Mouse (Mus musculus): ENCODE measurements around the gene Cxcl2. TPM values are rescaled to one million over a fixed set of nuclear protein-coding genes. Genes with fewer than 3 reads are reported as not detected.

Gene Cxcl2
- polyA plus RNA-seq, 1 experiment: 0.82 TPM

DNA sequence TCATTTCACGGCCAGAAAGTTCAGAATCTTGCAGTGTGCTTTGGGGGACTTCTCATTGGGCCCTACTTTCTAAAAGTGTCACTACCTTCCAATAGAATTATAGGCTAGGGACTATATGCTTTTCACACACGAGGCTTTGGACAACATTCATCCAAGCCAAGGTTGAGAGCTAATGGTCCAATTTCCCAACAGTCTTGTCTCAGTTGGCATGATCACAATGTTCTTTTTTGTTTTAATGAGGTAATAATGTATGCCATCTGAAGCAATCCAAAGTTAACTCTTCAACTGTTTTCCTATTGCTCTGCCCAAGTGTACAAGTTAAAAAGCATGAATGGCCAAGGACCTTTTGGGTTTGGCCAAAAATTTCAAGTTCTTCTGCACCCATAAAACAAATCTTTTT lies 15.8 kb downstream of the Cxcl2 start:
- H3K36me3 ChIP-seq (ENCODE audit: control insufficient read depth): no peaks in the 10 kb centered on the region
- no peaks in the 10 kb centered on the region for H3K4me1 ChIP-seq (ENCODE audit: control insufficient read depth)

DNA sequence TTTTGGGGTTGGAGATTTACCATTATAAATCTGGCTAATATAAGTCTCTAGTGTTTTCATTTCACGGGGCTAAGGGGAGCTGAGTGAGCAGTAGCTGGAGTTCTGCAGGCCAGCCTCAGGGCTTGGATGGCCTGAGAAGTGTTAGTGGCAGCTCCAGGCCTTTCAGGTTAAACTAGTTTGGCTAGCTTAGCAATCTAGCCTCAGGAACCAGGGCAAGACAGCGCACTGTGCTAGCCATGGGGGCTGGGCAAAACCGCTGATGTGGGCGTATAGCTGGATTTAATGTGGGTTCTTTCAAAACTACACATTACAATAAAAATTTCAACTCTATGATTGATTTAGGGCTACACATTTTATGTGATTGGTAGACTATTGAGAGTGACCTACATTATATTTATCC lies 19.3 kb downstream of the Cxcl2 start:
- TF ChIP-seq TAL1 (IDR thresholded peaks at IDR 0.05; ENCODE audit: low read length): no peak
- no peak for TF ChIP-seq GATA1 (IDR thresholded peaks at IDR 0.05; ENCODE audit: low read length)
- no peak overlapping the region for H3K4me3 ChIP-seq (replicated peaks)

More for the DNA sequence above, 15.8 kb downstream of the Cxcl2 start:
- no peaks in the 10 kb centered on the region for H3K9me3 ChIP-seq (ENCODE audit: control insufficient read depth, low read length)
- H3K4me3 ChIP-seq (replicated peaks): no peak overlapping the region
- H3K27me3 ChIP-seq (ENCODE audit: control insufficient read depth): no peaks in the 10 kb centered on the region
- no peak for TF ChIP-seq GATA1 (IDR thresholded peaks at IDR 0.05; ENCODE audit: low read length)
- no peak for TF ChIP-seq TAL1 (IDR thresholded peaks at IDR 0.05; ENCODE audit: low read length)

DNA sequence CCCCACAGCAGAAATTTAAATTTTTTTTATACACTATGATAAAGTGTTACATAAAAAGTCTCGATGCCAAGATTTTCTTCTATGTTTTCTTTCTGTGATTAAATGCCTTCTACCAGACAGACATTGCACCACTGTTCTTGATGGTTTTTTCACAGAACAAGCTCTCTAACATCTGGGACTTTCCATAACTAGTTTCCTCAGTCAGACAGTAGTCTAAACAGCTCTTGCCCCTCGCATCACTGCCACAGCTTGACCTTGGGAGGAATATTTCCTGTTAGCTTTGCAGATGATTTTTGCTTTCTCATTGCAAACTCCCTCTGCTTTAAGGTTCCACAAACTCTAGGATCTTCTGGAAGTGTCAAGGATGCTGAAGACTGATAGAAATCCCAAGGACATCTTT lies 26.9 kb downstream of the Cxcl2 start:
- Histone ChIP-seq H3K4me1 (ENCODE audit: control insufficient read depth) (peaks cover 13% of the 10 kb centered on the region), H3K9me3 (ENCODE audit: control insufficient read depth, low read length) (no peaks in the 10 kb centered on the region), H3K27me3 (ENCODE audit: control insufficient read depth) (no peaks in the 10 kb centered on the region; the same call in 1 of the 2 replicates), H3K4me3 (replicated peaks) (peak overlapping the region; percentile 65), H3K36me3 (ENCODE audit: control insufficient read depth) (no peaks in the 10 kb centered on the region)
- no peak for TF ChIP-seq GATA1 (IDR thresholded peaks at IDR 0.05; ENCODE audit: low read length)
- TF ChIP-seq TAL1 (IDR thresholded peaks at IDR 0.05; ENCODE audit: low read length): no peak

More for the DNA sequence above, 19.3 kb downstream of the Cxcl2 start:
- H3K9me3 ChIP-seq (ENCODE audit: control insufficient read depth, low read length): no peaks in the 10 kb centered on the region
- no peaks in the 10 kb centered on the region for H3K27me3 ChIP-seq (ENCODE audit: control insufficient read depth)
- no peaks in the 10 kb centered on the region for H3K36me3 ChIP-seq (ENCODE audit: control insufficient read depth)
- no peaks in the 10 kb centered on the region for H3K4me1 ChIP-seq (ENCODE audit: control insufficient read depth)

DNA sequence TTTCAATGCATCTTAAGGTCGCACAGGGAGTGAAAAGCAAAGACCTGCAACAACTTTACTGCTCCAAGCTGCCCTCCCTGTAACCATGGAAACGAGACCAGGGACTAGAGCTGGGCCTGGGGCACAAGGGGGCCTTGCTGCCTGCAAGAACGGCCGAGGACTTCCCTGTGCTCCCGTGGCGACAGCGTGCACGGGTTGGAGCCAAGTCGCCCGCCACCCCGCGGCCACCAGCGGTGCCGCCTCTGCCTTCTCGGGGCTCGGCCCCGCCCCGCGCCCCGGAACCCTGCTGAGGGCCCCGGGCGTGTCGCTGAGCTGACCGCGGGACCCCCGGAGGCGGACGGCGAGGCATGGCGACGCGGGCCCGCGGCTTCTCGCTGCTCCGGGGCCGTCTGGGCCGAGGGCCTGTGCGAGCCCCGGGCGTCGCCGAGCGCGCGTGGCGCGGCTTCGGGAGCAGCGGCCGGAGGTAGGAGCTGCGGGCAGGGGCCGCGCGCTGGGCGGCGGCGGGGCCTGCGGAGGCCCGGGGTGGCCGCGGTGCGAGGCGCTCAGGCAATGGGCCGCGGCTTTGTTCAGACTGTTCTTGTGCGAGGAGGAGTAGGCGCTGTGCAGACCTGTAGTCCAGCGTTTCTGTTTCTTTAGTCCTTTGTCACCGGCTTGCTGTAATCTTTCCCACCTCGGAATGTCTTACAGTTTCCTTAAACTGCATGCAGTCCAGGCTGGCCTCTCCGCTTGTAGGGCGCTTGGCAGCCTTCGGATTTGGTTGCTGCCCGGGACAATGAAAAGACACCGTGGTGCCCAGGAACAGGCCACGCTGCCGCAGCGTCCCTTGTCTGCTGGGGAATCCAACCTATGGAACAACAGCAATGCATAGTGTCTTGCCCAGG lies 27.5 kb downstream of the Cxcl2 start, which contains the start of gene Mthfd2l:
Mthfd2l (plus strand) TSS at position 147 of the 881 bp plus-strand sequence.
- H3K4me3 ChIP-seq (replicated peaks): peak within 1 kb of the TSS; percentile 65
- peaks cover 13% of the 10 kb centered on the region for H3K4me1 ChIP-seq (ENCODE audit: control insufficient read depth)
- no peaks in the 10 kb centered on the region; the same call in 1 of the 2 replicates for H3K27me3 ChIP-seq (ENCODE audit: control insufficient read depth)
- H3K36me3 ChIP-seq (ENCODE audit: control insufficient read depth): no peaks in the 10 kb centered on the region
- TF ChIP-seq TAL1 (IDR thresholded peaks at IDR 0.05; ENCODE audit: low read length) (no peak), GATA1 (IDR thresholded peaks at IDR 0.05; ENCODE audit: low read length) (no peak)
- no peaks in the 10 kb centered on the region for H3K9me3 ChIP-seq (ENCODE audit: control insufficient read depth, low read length)

DNA sequence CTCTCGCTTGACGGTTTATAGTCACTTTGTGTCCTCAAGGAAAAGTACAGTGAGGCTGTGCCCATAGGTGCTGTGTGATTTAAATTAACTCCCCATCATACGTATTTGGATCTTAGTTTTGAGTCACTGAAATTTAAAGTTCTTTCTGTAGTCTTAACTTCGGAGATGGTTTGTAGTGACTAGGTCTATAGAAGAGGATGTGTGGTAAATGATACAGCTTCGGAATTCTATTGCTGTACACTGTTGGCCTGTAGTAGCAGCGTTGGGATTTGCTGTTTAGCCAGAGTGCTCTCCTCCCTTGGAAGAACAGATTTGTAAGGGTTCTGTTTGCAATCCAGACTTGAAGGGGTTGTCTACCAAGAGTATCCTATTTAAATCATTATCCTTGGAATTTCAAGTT lies 28.2 kb downstream of the Cxcl2 start:
- TF ChIP-seq GATA1 (IDR thresholded peaks at IDR 0.05; ENCODE audit: low read length) (no peak), TAL1 (IDR thresholded peaks at IDR 0.05; ENCODE audit: low read length) (no peak)
- no peaks in the 10 kb centered on the region for H3K36me3 ChIP-seq (ENCODE audit: control insufficient read depth)
- no peaks in the 10 kb centered on the region; the same call in 1 of the 2 replicates for H3K27me3 ChIP-seq (ENCODE audit: control insufficient read depth)
- peak overlapping the region; percentile 65 for H3K4me3 ChIP-seq (replicated peaks)
- peaks cover 13% of the 10 kb centered on the region for H3K4me1 ChIP-seq (ENCODE audit: control insufficient read depth)
- H3K9me3 ChIP-seq (ENCODE audit: control insufficient read depth, low read length): no peaks in the 10 kb centered on the region

DNA sequence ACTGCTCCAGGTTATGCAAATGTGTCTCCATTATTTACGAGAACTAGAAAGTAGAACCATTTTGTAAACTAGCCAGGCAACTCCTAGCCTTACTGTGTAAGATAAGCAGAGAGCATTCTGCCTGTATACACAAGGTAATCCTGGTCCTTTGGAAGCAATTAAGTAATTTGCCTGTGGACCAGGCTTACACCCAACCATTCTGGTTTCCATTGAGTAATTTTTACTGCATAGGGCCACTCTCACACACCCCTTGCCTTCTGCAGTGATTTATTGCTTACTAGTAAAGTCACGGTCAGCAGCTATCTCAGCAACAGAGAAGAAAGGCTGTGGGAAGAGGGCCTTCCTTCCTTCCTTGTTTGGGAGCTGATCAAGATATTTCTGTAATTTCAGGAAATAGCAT lies 33.0 kb downstream of the Cxcl2 start:
- peaks cover 1% of the 10 kb centered on the region for H3K4me1 ChIP-seq (ENCODE audit: control insufficient read depth)
- no peak overlapping the region for H3K4me3 ChIP-seq (replicated peaks)
- H3K27me3 ChIP-seq (ENCODE audit: control insufficient read depth): no peaks in the 10 kb centered on the region
- TF ChIP-seq TAL1 (IDR thresholded peaks at IDR 0.05; ENCODE audit: low read length): no peak
- TF ChIP-seq GATA1 (IDR thresholded peaks at IDR 0.05; ENCODE audit: low read length): no peak
- H3K9me3 ChIP-seq (ENCODE audit: control insufficient read depth, low read length): no peaks in the 10 kb centered on the region
- no peaks in the 10 kb centered on the region for H3K36me3 ChIP-seq (ENCODE audit: control insufficient read depth)

DNA sequence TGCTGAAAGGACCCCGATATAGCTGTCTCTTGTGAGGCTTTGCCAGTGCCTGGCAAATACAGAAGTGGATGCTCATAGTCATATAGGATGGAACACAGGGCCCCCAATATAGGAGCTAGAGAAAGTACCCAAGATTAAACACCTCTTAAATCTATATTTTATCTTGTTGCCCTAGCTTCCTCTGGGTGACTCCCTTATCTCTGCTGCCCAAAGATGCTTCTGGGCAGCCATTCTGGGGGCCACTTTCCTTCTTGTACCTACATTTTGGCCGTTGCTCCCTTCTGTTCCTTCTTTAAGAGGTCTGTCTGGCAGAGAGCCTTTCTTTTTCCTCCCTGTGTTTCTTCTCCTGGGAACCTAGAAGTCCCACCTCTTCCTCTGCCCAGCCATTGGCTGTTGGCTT lies 41.8 kb downstream of the Cxcl2 start:
- Histone ChIP-seq H3K36me3 (ENCODE audit: control insufficient read depth) (no peaks in the 10 kb centered on the region), H3K9me3 (ENCODE audit: control insufficient read depth, low read length) (no peaks in the 10 kb centered on the region), H3K27me3 (ENCODE audit: control insufficient read depth) (no peaks in the 10 kb centered on the region), H3K4me3 (replicated peaks) (no peak overlapping the region), H3K4me1 (ENCODE audit: control insufficient read depth) (peaks cover 13% of the 10 kb centered on the region)
- TF ChIP-seq TAL1 (IDR thresholded peaks at IDR 0.05; ENCODE audit: low read length) (no peak), GATA1 (IDR thresholded peaks at IDR 0.05; ENCODE audit: low read length) (no peak)

DNA sequence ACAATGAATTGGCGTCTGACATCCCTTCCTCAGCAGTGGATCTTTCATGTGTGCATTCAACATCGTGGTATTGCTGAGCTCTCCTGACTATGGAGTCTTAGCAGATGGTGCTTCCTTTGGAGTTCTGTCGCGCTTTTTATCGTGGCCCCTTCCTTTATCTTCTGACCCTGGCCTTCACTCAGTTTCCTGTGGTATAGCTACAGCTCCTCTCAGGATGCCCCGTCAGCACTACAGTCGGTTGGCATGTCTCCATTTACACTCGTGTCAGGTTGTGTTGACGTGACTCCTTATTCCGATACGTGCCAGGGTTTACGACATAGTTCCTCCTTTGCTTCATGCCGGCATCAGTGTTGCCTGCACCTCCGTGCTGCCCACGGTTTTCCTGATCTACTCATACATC lies 45.8 kb downstream of the Cxcl2 start:
- Histone ChIP-seq H3K36me3 (ENCODE audit: control insufficient read depth) (no peaks in the 10 kb centered on the region), H3K27me3 (ENCODE audit: control insufficient read depth) (no peaks in the 10 kb centered on the region), H3K9me3 (ENCODE audit: control insufficient read depth, low read length) (no peaks in the 10 kb centered on the region), H3K4me3 (replicated peaks) (no peak overlapping the region), H3K4me1 (ENCODE audit: control insufficient read depth) (peaks cover 13% of the 10 kb centered on the region)
- TF ChIP-seq GATA1 (IDR thresholded peaks at IDR 0.05; ENCODE audit: low read length) (no peak), TAL1 (IDR thresholded peaks at IDR 0.05; ENCODE audit: low read length) (no peak)

DNA sequence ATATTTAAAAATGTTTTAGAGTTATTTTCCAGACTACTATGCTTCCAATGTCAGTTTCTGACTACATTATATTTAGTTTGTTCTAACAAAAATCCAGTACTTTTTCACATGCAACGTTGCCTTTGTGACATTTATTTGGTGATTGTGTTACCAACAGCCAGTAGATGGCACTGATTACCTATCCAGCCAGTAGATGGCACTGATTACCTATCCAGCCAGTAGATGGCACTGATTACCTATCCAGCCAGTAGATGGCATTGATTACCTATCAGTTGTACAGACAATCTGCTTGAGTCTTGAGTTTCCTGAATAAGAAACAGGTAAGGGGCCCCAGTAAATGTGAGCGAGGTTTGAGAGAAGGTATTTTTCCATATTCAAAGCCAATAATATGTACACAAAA lies 47.8 kb downstream of the Cxcl2 start:
- TF ChIP-seq GATA1 (IDR thresholded peaks at IDR 0.05; ENCODE audit: low read length): no peak
- TF ChIP-seq TAL1 (IDR thresholded peaks at IDR 0.05; ENCODE audit: low read length): no peak
- H3K4me3 ChIP-seq (replicated peaks): no peak overlapping the region
- no peaks in the 10 kb centered on the region for H3K27me3 ChIP-seq (ENCODE audit: control insufficient read depth)
- H3K4me1 ChIP-seq (ENCODE audit: control insufficient read depth): peaks cover 6% of the 10 kb centered on the region; the same call in 1 of the 2 replicates
- no peaks in the 10 kb centered on the region for H3K9me3 ChIP-seq (ENCODE audit: control insufficient read depth, low read length)
- no peaks in the 10 kb centered on the region for H3K36me3 ChIP-seq (ENCODE audit: control insufficient read depth)
